Mouse (Mus musculus): ENCODE data around the gene Numb. TPM values are rescaled to one million over a fixed set of nuclear protein-coding genes. Genes with fewer than 3 reads are reported as not detected.
"Not testable (repeated sequence)": the region's sequence is repeated elsewhere in the genome, so short reads cannot be mapped to it uniquely, and the experiment has no call there.

Numb gene
- polyA plus RNA-seq, 1 experiment from 2014 or later = 18.6 TPM

DNA sequence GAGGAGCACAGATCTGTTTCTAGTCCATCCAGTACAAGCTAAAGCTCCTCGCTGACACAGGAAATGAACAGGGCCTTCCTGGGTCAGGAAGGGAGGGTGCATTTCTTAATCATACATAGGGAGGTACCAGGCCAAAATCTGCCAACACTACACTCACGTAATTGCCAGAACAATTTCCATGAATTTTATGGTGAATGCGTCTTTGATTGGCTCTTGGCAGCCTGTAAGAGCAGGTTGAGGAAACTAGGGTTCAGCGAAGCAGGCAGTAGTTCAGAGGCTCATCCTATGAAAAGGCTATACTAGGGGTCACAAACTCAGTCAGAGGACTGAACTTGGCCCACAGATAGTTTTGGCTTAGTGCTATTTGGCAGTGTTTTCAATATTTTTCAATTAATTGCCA is 18.3 kb upstream of the Numb start:
- no peak overlapping the region for H3K4me3 ChIP-seq
- no peak for ATAC-seq (replicated peaks)
- H3K27me3 ChIP-seq = no peaks in the 10 kb centered on the region
- no peak overlapping the region for H3K4me2 ChIP-seq (replicated peaks)
- no peaks in the 10 kb centered on the region for H3K36me3 ChIP-seq
- no peak overlapping the region for H3K27ac ChIP-seq (replicated peaks)
- H3K9ac ChIP-seq (replicated peaks) = no peak overlapping the region
- H3K4me1 ChIP-seq = no peaks in the 10 kb centered on the region
- no peaks in the 10 kb centered on the region for H3K9me3 ChIP-seq
- WGBS = 51% methylated on average over 4 of the region's 4 CpGs

DNA sequence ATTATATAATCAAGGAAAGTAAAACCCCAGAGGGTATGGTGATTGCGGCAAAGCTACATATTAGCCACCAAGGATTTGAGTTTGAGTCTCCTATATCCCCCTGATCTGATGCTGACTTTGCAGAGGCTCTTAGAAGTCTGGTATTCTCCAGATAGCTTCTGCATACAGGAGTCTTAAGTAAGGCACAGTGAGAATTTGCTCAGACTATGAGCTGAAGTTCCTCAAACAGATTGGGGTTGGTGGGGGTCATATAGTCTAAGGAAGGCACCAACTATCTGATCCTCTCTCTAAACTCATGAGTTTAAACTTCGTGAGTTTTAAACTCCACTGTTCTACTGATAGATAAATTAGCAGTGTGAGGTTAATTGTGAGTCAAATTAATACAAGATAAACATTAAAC is 17.6 kb upstream of the Numb start:
- H3K4me2 ChIP-seq (replicated peaks) = no peak overlapping the region
- no peak overlapping the region for H3K4me3 ChIP-seq
- no peak overlapping the region for H3K9ac ChIP-seq (replicated peaks)
- no peaks in the 10 kb centered on the region for H3K36me3 ChIP-seq
- 79% methylated on average over 2 of the region's 2 CpGs for WGBS
- no peak overlapping the region for H3K27ac ChIP-seq (replicated peaks)
- no peak for ATAC-seq (replicated peaks)
- no peaks in the 10 kb centered on the region for H3K9me3 ChIP-seq
- no peaks in the 10 kb centered on the region for H3K27me3 ChIP-seq
- H3K4me1 ChIP-seq = no peaks in the 10 kb centered on the region

DNA sequence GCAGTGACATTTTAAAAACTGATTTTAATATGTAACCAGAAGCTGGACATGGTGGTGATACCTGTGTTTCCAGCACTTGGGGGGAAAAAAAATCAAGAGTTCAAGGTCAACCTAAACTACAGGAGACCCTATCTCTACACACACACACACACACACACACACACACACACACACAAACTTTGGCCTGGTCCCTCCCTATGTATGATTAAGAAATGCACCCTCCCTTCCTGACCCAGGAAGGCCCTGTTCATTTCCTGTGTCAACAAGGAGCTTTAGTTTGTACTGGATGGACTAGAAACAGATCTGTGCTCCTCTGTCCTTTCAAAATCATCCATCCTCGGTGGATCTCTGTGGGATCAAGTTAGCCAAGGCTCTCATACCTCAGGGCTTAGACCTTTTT is 16.9 kb upstream of the Numb start:
- 46% methylated on average over 1 of the region's 1 CpGs for WGBS
- H3K27ac ChIP-seq (replicated peaks); H3K4me2 ChIP-seq (replicated peaks); H3K9me3 ChIP-seq; H3K4me3 ChIP-seq; H3K4me1 ChIP-seq; H3K36me3 ChIP-seq; H3K27me3 ChIP-seq; ATAC-seq (replicated peaks); H3K9ac ChIP-seq (replicated peaks): not testable (repeated sequence)

DNA sequence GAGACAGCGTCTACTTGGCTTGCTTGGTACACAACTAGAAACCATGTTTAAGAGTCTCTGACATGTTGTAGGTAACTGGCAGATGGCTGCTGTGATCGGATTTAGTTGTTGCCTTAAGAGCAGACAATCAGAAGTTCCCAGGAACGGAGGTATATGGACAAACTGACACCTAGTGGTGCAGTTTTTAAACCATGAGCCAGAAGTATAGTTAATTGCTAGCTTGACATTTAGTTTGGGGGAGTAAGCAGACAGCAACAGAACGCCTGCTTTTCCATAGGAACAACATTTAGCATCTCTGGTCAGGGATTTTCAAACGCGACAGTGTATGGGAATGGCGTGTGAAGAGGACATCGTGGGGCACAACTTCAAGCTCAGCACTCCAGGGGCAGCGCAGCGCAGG is 15.9 kb upstream of the Numb start:
- ATAC-seq (replicated peaks) = no peak
- no peaks in the 10 kb centered on the region for H3K36me3 ChIP-seq
- H3K27me3 ChIP-seq = no peaks in the 10 kb centered on the region
- H3K4me3 ChIP-seq = no peak overlapping the region
- 69% methylated on average over 10 of the region's 10 CpGs for whole genome bisulfite sequencing
- no peaks in the 10 kb centered on the region for H3K9me3 ChIP-seq
- no peak overlapping the region for H3K27ac ChIP-seq (replicated peaks)
- no peak overlapping the region for H3K4me2 ChIP-seq (replicated peaks)
- no peak overlapping the region for H3K9ac ChIP-seq (replicated peaks)
- H3K4me1 ChIP-seq = no peaks in the 10 kb centered on the region

DNA sequence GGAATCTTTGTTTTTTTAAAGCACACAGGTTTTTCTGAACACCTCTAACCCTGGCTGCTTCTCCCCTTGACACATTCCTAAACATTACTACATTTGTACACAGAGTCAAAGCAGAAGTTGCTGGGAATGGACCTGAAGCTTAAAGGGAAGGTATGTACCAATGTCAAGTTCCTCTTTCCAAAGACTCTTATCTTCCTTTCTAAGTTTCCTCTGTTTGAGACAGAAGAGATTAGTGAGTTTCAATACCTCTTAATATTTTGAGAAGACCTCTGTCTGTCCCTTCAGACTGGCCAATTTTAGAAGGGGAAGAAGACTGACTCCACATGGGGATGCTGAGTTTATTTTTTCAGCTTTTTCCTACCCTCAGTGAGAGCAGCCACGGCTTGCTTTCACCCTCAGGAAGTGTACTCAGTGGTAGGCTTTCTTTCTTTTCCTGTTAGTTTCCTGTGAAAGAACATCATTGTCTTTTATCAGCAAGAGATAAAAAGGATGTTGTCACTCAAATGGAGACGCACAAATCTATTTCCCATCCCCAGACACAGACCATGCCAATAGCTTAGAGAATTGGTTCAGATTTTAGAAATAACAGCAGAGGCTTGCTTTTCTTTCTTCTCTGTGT is 7.6 kb upstream of the Numb start:
- H3K36me3 ChIP-seq = no peaks in the 10 kb centered on the region
- H3K9me3 ChIP-seq = no peaks in the 10 kb centered on the region
- no peak overlapping the region for H3K9ac ChIP-seq (replicated peaks)
- ATAC-seq (replicated peaks) = no peak
- no peak overlapping the region for H3K27ac ChIP-seq (replicated peaks)
- H3K4me2 ChIP-seq (replicated peaks) = no peak overlapping the region
- no peak overlapping the region for H3K4me3 ChIP-seq
- no peaks in the 10 kb centered on the region for H3K27me3 ChIP-seq
- H3K4me1 ChIP-seq = no peaks in the 10 kb centered on the region
- WGBS = 53% methylated on average over 2 of the region's 2 CpGs

GRCm38 (mm10) chr12:83927747-83928146 is 6.0 kb upstream of the Numb start:
- no peak overlapping the region for H3K4me3 ChIP-seq
- no peak overlapping the region for H3K27ac ChIP-seq (replicated peaks)
- no peaks in the 10 kb centered on the region for H3K27me3 ChIP-seq
- H3K4me1 ChIP-seq = peaks cover 3% of the 10 kb centered on the region
- no peak overlapping the region for H3K4me2 ChIP-seq (replicated peaks)
- WGBS = 88% methylated on average over 4 of the region's 4 CpGs
- no peak overlapping the region for H3K9ac ChIP-seq (replicated peaks)
- ATAC-seq (replicated peaks) = no peak
- no peaks in the 10 kb centered on the region for H3K36me3 ChIP-seq
- H3K9me3 ChIP-seq = no peaks in the 10 kb centered on the region

GRCm38 (mm10) chr12:83926061-83926460 is 4.3 kb upstream of the Numb start:
- no peak overlapping the region for H3K27ac ChIP-seq (replicated peaks)
- H3K4me3 ChIP-seq = no peak overlapping the region
- H3K27me3 ChIP-seq = no peaks in the 10 kb centered on the region
- no peaks in the 10 kb centered on the region for H3K9me3 ChIP-seq
- WGBS = 51% methylated on average over 2 of the region's 2 CpGs
- H3K4me2 ChIP-seq (replicated peaks) = no peak overlapping the region
- no peak for ATAC-seq (replicated peaks)
- H3K36me3 ChIP-seq = no peaks in the 10 kb centered on the region
- H3K4me1 ChIP-seq = peaks cover 8% of the 10 kb centered on the region
- H3K9ac ChIP-seq (replicated peaks) = no peak overlapping the region

DNA sequence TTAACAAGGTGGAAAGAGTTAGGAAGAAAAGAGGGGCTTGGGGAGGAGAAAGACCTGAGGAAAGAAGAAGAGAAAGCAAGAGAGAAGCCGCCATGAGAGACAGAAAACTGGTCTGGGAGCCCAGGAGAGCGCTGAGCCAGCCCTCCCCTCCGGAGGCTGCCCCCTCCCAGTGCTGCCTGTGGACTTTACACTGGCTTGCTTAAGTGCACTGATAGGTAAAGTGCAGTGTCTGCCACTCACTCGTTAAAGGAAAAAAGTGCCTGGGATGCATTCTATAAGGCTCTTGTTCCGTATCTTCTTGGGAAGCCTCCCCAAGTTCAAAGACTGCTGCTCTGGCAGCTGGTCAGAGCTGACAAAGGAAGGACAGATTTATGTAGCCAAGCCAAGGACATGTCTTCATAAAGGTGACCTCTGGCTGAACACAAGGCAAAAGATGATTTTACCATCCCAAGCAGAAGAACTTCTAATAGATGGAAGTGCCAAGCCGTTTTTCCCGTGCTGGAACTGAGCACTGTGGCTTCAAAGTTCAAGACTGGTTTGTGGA is 3.5 kb upstream of the Numb start:
- 58% methylated on average over 7 of the region's 7 CpGs for WGBS
- H3K4me1 ChIP-seq = peaks cover 15% of the 10 kb centered on the region
- H3K27me3 ChIP-seq = no peaks in the 10 kb centered on the region
- H3K9ac ChIP-seq (replicated peaks) = no peak overlapping the region
- no peaks in the 10 kb centered on the region for H3K36me3 ChIP-seq
- no peak overlapping the region for H3K4me2 ChIP-seq (replicated peaks)
- H3K9me3 ChIP-seq = no peaks in the 10 kb centered on the region
- no peak overlapping the region for H3K4me3 ChIP-seq
- no peak overlapping the region for H3K27ac ChIP-seq (replicated peaks)
- ATAC-seq (replicated peaks) = no peak

DNA sequence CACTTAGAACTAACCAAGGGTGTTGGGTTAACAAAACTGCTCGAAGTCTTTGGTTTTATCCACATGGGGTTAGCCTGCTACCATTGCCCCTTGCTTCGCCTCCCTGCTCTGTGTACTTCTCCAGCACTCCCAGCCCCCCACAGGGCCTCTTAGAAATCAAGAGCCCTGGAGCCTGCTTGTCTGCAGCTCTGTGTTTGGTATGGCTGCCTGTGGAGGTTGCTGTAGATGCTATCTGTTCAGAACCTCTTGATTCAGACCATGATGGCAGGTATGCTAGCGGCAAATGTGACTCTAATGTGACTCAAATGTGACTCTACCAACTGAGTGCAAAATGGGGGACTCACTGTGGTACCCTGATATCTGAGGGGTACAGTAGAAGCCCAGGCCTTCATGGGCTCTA is 2.6 kb upstream of the Numb start:
- Histone ChIP-seq H3K9me3 (no peaks in the 10 kb centered on the region), H3K36me3 (no peaks in the 10 kb centered on the region), H3K9ac (replicated peaks) (no peak overlapping the region), H3K27ac (replicated peaks) (no peak overlapping the region), H3K4me3 (no peak overlapping the region), H3K4me2 (replicated peaks) (no peak overlapping the region), H3K27me3 (no peaks in the 10 kb centered on the region), H3K4me1 (peaks cover 21% of the 10 kb centered on the region)
- 48% methylated on average over 3 of the region's 3 CpGs for WGBS
- ATAC-seq (replicated peaks) = no peak

GRCm38 (mm10) chr12:83923486-83923859 is 1.7 kb upstream of the Numb start:
- Histone ChIP-seq H3K9ac (replicated peaks) (no peak overlapping the region), H3K27me3 (no peaks in the 10 kb centered on the region), H3K27ac (replicated peaks) (no peak overlapping the region), H3K4me3 (no peak overlapping the region), H3K36me3 (no peaks in the 10 kb centered on the region), H3K9me3 (no peaks in the 10 kb centered on the region), H3K4me2 (replicated peaks) (no peak overlapping the region), H3K4me1 (peaks cover 22% of the 10 kb centered on the region)
- ATAC-seq (replicated peaks) = no peak
- WGBS = 91% methylated on average over 1 of the region's 1 CpGs

DNA sequence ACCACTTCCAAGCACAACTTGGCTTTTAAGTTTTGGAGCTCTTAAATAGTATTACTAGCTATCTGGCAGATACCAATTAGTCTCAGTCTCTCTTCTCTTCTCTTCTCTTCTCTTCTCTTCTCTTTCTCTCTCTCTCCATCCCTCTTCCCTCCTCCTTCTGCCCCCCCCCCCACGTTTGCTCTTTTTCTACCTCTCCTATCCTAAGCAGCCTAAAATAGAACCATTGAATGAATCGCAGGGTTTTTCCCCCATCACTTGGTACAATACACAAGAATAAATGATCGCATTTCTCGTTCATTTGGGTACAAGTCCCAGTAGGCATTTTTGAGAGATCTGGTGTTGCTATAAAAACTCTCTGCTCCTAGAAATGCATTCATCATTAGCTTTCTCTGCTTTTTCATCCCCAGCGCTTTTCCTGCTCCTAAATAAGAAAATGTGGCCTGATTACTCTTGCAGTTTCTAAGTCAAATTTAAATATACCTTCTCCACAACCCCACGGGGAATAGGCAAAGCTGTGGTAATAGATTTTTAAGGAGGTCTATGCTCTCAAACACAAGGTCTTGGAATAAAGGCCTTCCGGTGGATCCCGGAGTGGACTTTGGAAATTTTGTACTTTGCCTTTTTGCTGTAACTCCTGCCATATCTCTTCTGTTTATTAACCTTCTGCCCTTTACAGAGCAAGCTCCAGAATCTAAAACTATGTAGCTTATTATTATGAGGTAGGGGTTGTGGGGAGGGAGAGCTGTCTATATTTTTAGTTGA is 1.2 kb upstream of the Numb start:
- H3K27ac ChIP-seq (replicated peaks) = no peak overlapping the region
- H3K27me3 ChIP-seq = no peaks in the 10 kb centered on the region
- H3K4me1 ChIP-seq = peaks cover 22% of the 10 kb centered on the region
- H3K9ac ChIP-seq (replicated peaks) = peak overlapping the region; percentile 38
- H3K36me3 ChIP-seq = no peaks in the 10 kb centered on the region
- 34% methylated on average over 8 of the region's 8 CpGs for WGBS
- H3K4me3 ChIP-seq = peak overlapping the region; percentile 81
- H3K9me3 ChIP-seq = no peaks in the 10 kb centered on the region
- no peak for ATAC-seq (replicated peaks)
- H3K4me2 ChIP-seq (replicated peaks) = peak overlapping the region; percentile 45

- Histone ChIP-seq H3K9me3 (no peaks in the 10 kb centered on the region), H3K4me2 (replicated peaks) (peak overlapping the region; percentile 90), H3K9ac (replicated peaks) (peak overlapping the region; percentile 77), H3K4me3 (peak overlapping the region; percentile 81), H3K4me1 (peaks cover 22% of the 10 kb centered on the region), H3K27ac (replicated peaks) (peak overlapping the region; percentile 82), H3K27me3 (no peaks in the 10 kb centered on the region), H3K36me3 (no peaks in the 10 kb centered on the region)
- no peak for ATAC-seq (replicated peaks)
- under 1% methylated on average over 31 of the region's 31 CpGs for WGBS
These were observed 853 bp downstream of the Numb start for GRCm38 (mm10) chr12:83920721-83921441.
